In the genomic region with DNA sequence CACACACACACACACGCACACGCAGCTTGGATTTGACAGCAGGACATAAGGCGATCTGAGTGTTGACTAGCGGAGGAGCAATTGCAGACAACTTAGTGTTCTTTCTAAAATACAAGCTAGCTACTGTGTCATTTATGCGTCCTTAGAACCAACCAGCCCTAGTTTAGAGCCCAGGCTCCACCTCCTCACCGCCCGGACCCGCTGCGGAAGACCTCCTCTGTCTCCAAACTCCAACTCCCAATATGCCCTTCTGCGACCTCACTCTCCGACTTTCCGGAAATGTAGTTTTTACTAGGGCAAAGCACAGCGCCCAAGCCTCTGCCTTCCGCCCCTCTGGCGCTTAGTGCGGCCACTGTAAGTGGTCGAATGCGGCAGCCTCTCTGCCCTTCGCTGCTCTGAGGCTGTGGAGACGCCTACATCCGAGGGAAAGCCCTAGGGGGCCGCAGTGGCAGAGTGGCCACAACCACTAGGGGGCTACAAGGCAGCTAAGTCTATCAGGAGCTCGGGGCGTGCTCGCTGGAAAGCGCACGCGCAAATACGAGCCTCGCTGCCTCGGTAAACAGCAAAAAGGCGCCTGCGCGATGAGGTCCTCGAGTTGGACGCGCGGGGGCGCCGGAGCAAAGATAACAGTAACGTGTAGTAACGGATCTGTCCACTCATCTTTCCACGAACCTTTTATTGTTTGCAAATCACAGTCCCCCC, we compare ENCODE assay signal across 1 mouse cellular context.
A peak's percentile ranks its signal among the peaks of the same experiment; 100 is the strongest.
TF ChIP-seq lines count a peak whose summit lies in the region.

No protein-coding gene starts in this region.

TF ChIP-seq in MEL, 35 proteins besides CTCF, POLR2A, EP300 and RAD21 (continued from another document):
- TF ChIP-seq BHLHE40 (IDR thresholded peaks at IDR 0.05; ENCODE audit: borderline replicate concordance, low read depth, low read length) (0 out of 2 replicates have a peak, but pooled peaks have one; percentile 27), CHD1 (IDR thresholded peaks at IDR 0.05; ENCODE audit: low read depth, low read length) (no peak), UBTF (IDR thresholded peaks at IDR 0.05; ENCODE audit: borderline replicate concordance, insufficient read depth, low read depth, low read length) (no peak), NRF1 (IDR thresholded peaks at IDR 0.05; ENCODE audit: insufficient read depth, low read depth, low read length, poor library complexity, severe bottlenecking) (peak; percentile 83), CHD2 (IDR thresholded peaks at IDR 0.05; ENCODE audit: low read length) (no peak), MAFK (IDR thresholded peaks at IDR 0.05; ENCODE audit: borderline replicate concordance, low read depth, low read length) (peak; percentile 31; the same call in 1 of the 2 replicates), MAX (IDR thresholded peaks at IDR 0.05; ENCODE audit: low read length) (peak; percentile 59), MXI1 (IDR thresholded peaks at IDR 0.05; ENCODE audit: low read depth, low read length) (peak; percentile 31; the same call in 1 of the 2 replicates), JUND (IDR thresholded peaks at IDR 0.05; ENCODE audit: low read depth, low read length) (no peak), MYC (IDR thresholded peaks at IDR 0.05; ENCODE audit: low read depth, low read length) (0 out of 2 replicates have a peak, but pooled peaks have one; percentile 62), ELF1 (IDR thresholded peaks at IDR 0.05; ENCODE audit: low read depth, low read length) (peak; percentile 90), POLR2AphosphoS2 (IDR thresholded peaks at IDR 0.05; ENCODE audit: low read length) (peak; percentile 79), GATA1 (IDR thresholded peaks at IDR 0.05; ENCODE audit: low read depth, low read length) (peak; percentile 55), ZC3H11A (IDR thresholded peaks at IDR 0.05; ENCODE audit: low read depth, low read length) (peak; percentile 39; the same call in 1 of the 2 replicates), POLR2AphosphoS5 (IDR thresholded peaks at IDR 0.05; ENCODE audit: borderline replicate concordance, low read depth, low read length) (no peak), GABPA (IDR thresholded peaks at IDR 0.05; ENCODE audit: low read depth, low read length) (no peak), MEF2A (IDR thresholded peaks at IDR 0.05; ENCODE audit: extremely low read depth, insufficient replicate concordance, low read depth, low read length, poor library complexity, severe bottlenecking) (no peak), USF2 (IDR thresholded peaks at IDR 0.05; ENCODE audit: borderline replicate concordance in 1 of 2, insufficient read depth in 1 of 2, low read depth in 1 of 2, low read length in 2 of 2) (no peak), ZKSCAN1 (IDR thresholded peaks at IDR 0.05; ENCODE audit: low read depth, low read length) (0 out of 2 replicates have a peak, but pooled peaks have one; percentile 9), NELFE (IDR thresholded peaks at IDR 0.05; ENCODE audit: low read depth, low read length) (peak; percentile 76), RCOR1 (IDR thresholded peaks at IDR 0.05; ENCODE audit: low read depth, low read length) (peak; percentile 15), KAT2A (conservative IDR thresholded peaks at IDR 0.05; ENCODE audit: low read depth, low read length) (peak; percentile 67), ETS1 (IDR thresholded peaks at IDR 0.05; ENCODE audit: low read depth, low read length) (peak; percentile 3; the same call in 1 of the 2 replicates), ZMIZ1 (IDR thresholded peaks at IDR 0.05; ENCODE audit: low read depth, low read length) (peak; percentile 73), USF1 (IDR thresholded peaks at IDR 0.05; ENCODE audit: low read depth, low read length) (no peak; the same call in 1 of the 2 replicates), MYB (IDR thresholded peaks at IDR 0.05; ENCODE audit: low read depth, low read length) (peak; percentile 89), E2F4 (IDR thresholded peaks at IDR 0.05; ENCODE audit: borderline replicate concordance, low read depth, low read length) (no peak), MAZ (IDR thresholded peaks at IDR 0.05; ENCODE audit: low read depth, low read length) (peak; percentile 48; the same call in 1 of the 2 replicates)
